Mouse (Mus musculus) CH12.LX (cell line): ENCODE measurements at regions not wholly inside any gene's neighbourhood (a gene's known extent, or its start where the extent isn't known, plus 50 kb on each side); places are given as distances from the start of the nearest gene placed in this dataset.

ENCODE experiments used
- DNase-seq: peaks from one replicate; pipeline ENCODE4 v3.0.0-alpha.2; 2013; ENCODE audit errors: extremely low read depth
- H3K27ac ChIP-seq: 2 replicates; pipeline ENCODE4 v1.5.1; 2012; ENCODE audit warnings: low read depth, mild to moderate bottlenecking, control low read depth, moderate library complexity; ENCODE audit not compliant: insufficient read depth
- H3K27me3 ChIP-seq: replicated peaks from 2 replicates; pipeline ENCODE3; 2012; ENCODE audit warnings: inconsistent platforms
- H3K36me3 ChIP-seq, 2 experiments: replicated peaks in 1 of 2; 2 replicates each; pipeline versions ENCODE3 to v1.6.1; 2012; ENCODE audit warnings: inconsistent platforms in 1 of 2, low read length in 1 of 2, mild to moderate bottlenecking in 1 of 2, mixed read lengths in 1 of 2, moderate library complexity in 1 of 2; ENCODE audit not compliant: control insufficient read depth in 1 of 2, insufficient read depth in 1 of 2
- H3K4me1 ChIP-seq, 2 experiments: 2 replicates each; pipeline ENCODE4 v1.6.1; 2012; ENCODE audit warnings: inconsistent platforms in 1 of 2, moderate library complexity in 1 of 2; ENCODE audit not compliant: insufficient read depth in 2 of 2, control insufficient read depth in 1 of 2
- H3K4me2 ChIP-seq: 2 replicates; pipeline ENCODE4 v1.6.1; 2012; ENCODE audit warnings: low read depth, mild to moderate bottlenecking, control low read depth; ENCODE audit not compliant: poor library complexity, insufficient read depth, severe bottlenecking
- H3K4me3 ChIP-seq, 3 experiments: fragments of 150-350 bp in 1 of 3; sonication (generic) in 1 of 3; replicated peaks in 1 of 3; 2 replicates each; pipeline versions ENCODE3 to v1.5.1; 2011 to 2012; ENCODE audit warnings: low read depth in 2 of 3, low read length in 2 of 3, mild to moderate bottlenecking in 2 of 3, moderate library complexity in 2 of 3, control low read depth in 1 of 3, improper control_type of control experiment in 1 of 3, inconsistent platforms in 1 of 3, mixed read lengths in 1 of 3; ENCODE audit not compliant: poor library complexity in 1 of 3
- H3K79me2 ChIP-seq: replicated peaks from 2 replicates; pipeline ENCODE4 v1.6.1; 2012; ENCODE audit warnings: mild to moderate bottlenecking, moderate library complexity; ENCODE audit not compliant: control insufficient read depth, poor library complexity, insufficient read depth, severe bottlenecking; ENCODE audit errors: extremely low read depth
- H3K9ac ChIP-seq: 2 replicates; pipeline ENCODE4 v1.6.1; 2012; ENCODE audit warnings: low read depth, mild to moderate bottlenecking, control low read depth, moderate library complexity; ENCODE audit not compliant: insufficient read depth
- H3K9me3 ChIP-seq: replicated peaks from 2 replicates; pipeline ENCODE3; 2012; ENCODE audit warnings: low read length, inconsistent platforms, mixed read lengths
- CHD1 ChIP-seq: IDR thresholded peaks from 2 replicates; pipeline ENCODE4 v1.6.1; 2012; ENCODE audit warnings: low read depth, low read length, improper control_type of control experiment, inconsistent platforms
- CHD2 ChIP-seq: IDR thresholded peaks from 2 replicates; pipeline ENCODE4 v1.6.1; 2011; ENCODE audit warnings: low read length, improper control_type of control experiment
- CTCF ChIP-seq, 2 experiments: IDR thresholded peaks in 1 of 2; conservative IDR thresholded peaks in 1 of 2; 2 replicates each; pipeline ENCODE4 v1.5.1; 2011 to 2012; ENCODE audit warnings: low read depth in 2 of 2, low read length in 2 of 2, improper control_type of control experiment in 1 of 2, inconsistent platforms in 1 of 2, mild to moderate bottlenecking in 1 of 2, moderate library complexity in 1 of 2
- E2F4 ChIP-seq: IDR thresholded peaks from 2 replicates; pipeline ENCODE4 v1.6.1; 2011; ENCODE audit warnings: low read depth, low read length, improper control_type of control experiment; ENCODE audit not compliant: insufficient replicate concordance
- ELF1 ChIP-seq: IDR thresholded peaks from 2 replicates; pipeline ENCODE4 v1.6.1; 2014; ENCODE audit warnings: low read depth, mild to moderate bottlenecking, inconsistent platforms, low read length, improper control_type of control experiment
- GABPA ChIP-seq: IDR thresholded peaks from 2 replicates; pipeline ENCODE4 v1.6.1; 2012; ENCODE audit warnings: low read depth, low read length, improper control_type of control experiment, inconsistent platforms; ENCODE audit not compliant: insufficient replicate concordance
- JUN ChIP-seq: IDR thresholded peaks from 2 replicates; pipeline ENCODE4 v1.6.1; 2011; ENCODE audit warnings: low read depth, mild to moderate bottlenecking, low read length, improper control_type of control experiment, moderate library complexity; ENCODE audit not compliant: insufficient read depth
- JUND ChIP-seq: conservative IDR thresholded peaks from 2 replicates; pipeline ENCODE4 v1.6.1; 2011; ENCODE audit warnings: low read depth, low read length, improper control_type of control experiment
- MAFK ChIP-seq: IDR thresholded peaks from 2 replicates; pipeline ENCODE4 v1.6.1; 2011; ENCODE audit warnings: low read length, improper control_type of control experiment; ENCODE audit not compliant: insufficient replicate concordance
- MAZ ChIP-seq: IDR thresholded peaks from 2 replicates; pipeline ENCODE4 v1.6.1; 2012; ENCODE audit warnings: low read depth, mild to moderate bottlenecking, inconsistent platforms, low read length, improper control_type of control experiment, moderate library complexity
- MEF2A ChIP-seq: IDR thresholded peaks from 2 replicates; pipeline ENCODE4 v1.6.1; 2014; ENCODE audit warnings: low read depth, mild to moderate bottlenecking, inconsistent platforms, low read length, improper control_type of control experiment, borderline replicate concordance
- MYC ChIP-seq: IDR thresholded peaks from 2 replicates; pipeline ENCODE4 v1.6.1; 2011; ENCODE audit warnings: low read depth, mild to moderate bottlenecking, improper control_type of control experiment, low read length
- NELFE ChIP-seq: IDR thresholded peaks from 2 replicates; pipeline ENCODE4 v1.6.1; 2011; ENCODE audit warnings: low read depth, low read length, improper control_type of control experiment
- NRF1 ChIP-seq: IDR thresholded peaks from 2 replicates; pipeline ENCODE4 v1.6.1; 2014; ENCODE audit warnings: low read depth, mild to moderate bottlenecking, inconsistent platforms, low read length, improper control_type of control experiment, moderate library complexity
- PAX5 ChIP-seq: IDR thresholded peaks from 2 replicates; pipeline ENCODE4 v1.6.1; 2012; ENCODE audit warnings: low read length, inconsistent platforms, mixed read lengths
- POLR2A ChIP-seq: IDR thresholded peaks from 2 replicates; pipeline ENCODE4 v1.6.1; 2011; ENCODE audit warnings: low read depth, mild to moderate bottlenecking, improper control_type of control experiment, low read length
- RAD21 ChIP-seq: IDR thresholded peaks from 2 replicates; pipeline ENCODE4 v1.6.1; 2011; ENCODE audit warnings: low read depth, mild to moderate bottlenecking, low read length, improper control_type of control experiment, moderate library complexity
- RCOR1 ChIP-seq: conservative IDR thresholded peaks from 2 replicates; pipeline ENCODE4 v1.6.1; 2012; ENCODE audit warnings: low read depth, mild to moderate bottlenecking, inconsistent platforms, low read length, improper control_type of control experiment
- TBP ChIP-seq: conservative IDR thresholded peaks from 2 replicates; pipeline ENCODE4 v1.6.1; 2011; ENCODE audit warnings: low read depth, low read length, improper control_type of control experiment
- UBTF ChIP-seq: IDR thresholded peaks from 2 replicates; pipeline ENCODE4 v1.6.1; 2012; ENCODE audit warnings: low read depth, mild to moderate bottlenecking, inconsistent platforms, low read length, improper control_type of control experiment, moderate library complexity
- USF1 ChIP-seq: IDR thresholded peaks from 2 replicates; pipeline ENCODE4 v1.6.1; 2014; ENCODE audit warnings: low read depth, mild to moderate bottlenecking, inconsistent platforms, low read length, improper control_type of control experiment
- USF2 ChIP-seq: conservative IDR thresholded peaks from 2 replicates; pipeline ENCODE4 v1.6.1; 2011; ENCODE audit warnings: low read depth, low read length, improper control_type of control experiment
- ZC3H11A ChIP-seq: IDR thresholded peaks from 2 replicates; pipeline ENCODE4 v1.6.1; 2012; ENCODE audit warnings: low read depth, mild to moderate bottlenecking, inconsistent platforms, low read length, improper control_type of control experiment
- ZKSCAN1 ChIP-seq: IDR thresholded peaks from 2 replicates; pipeline ENCODE4 v1.6.1; 2012; ENCODE audit warnings: low read depth, inconsistent platforms, low read length, improper control_type of control experiment, borderline replicate concordance
- ZNF384 ChIP-seq: IDR thresholded peaks from 2 replicates; pipeline ENCODE4 v1.6.1; 2012; ENCODE audit warnings: low read depth, low read length, improper control_type of control experiment, inconsistent platforms
- dilution Hi-C: fragments of 300-500 bp; cut with MboI; formaldehyde crosslinking; loops from 2 replicates; pipeline ENCODE4 v1.14.3; 2020; ENCODE audit warnings: low sequenced_read_pairs; ENCODE audit not compliant: extremely low pct_unique_long_range_greater_than_20kb, extremely low pct_ligation_motif_present
- in situ Hi-C: fragments of 300-500 bp; cut with MboI; formaldehyde crosslinking; loops from 3 replicates; pipeline ENCODE4 v1.14.3; 2019; ENCODE audit warnings: low sequenced_read_pairs, low pct_ligation_motif_present, low pct_unique_long_range_greater_than_20kb, mixed read lengths

DNA sequence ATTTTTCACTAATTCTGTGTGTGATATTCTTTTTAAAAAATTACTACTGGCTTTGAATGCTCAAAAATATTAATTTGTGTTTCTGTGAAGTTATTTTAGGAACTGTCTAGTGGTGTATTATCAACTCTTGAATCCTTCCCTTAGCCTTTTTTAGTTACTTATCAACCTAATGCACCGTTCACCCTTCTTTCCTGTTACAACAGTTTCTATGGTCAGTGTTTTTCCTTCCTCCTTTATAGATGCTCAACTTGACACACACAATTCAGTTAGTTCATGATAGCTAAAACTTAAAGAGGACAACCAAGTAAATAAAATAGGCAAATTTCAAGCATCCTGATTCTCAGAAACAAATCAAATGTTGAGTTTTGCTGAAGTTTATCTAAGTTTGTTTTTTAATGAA is 506.9 kb downstream of the Flrt2 start:
- Histone ChIP-seq H3K9me3 (peaks cover 20% of the 10 kb centered on the region), H3K79me2 (no peaks in the 10 kb centered on the region), H3K27me3 (no peaks in the 10 kb centered on the region), H3K4me3 (no peak overlapping the region), H3K36me3 (no peaks in the 10 kb centered on the region), H3K4me2 (no peak overlapping the region), H3K27ac (no peak overlapping the region), H3K9ac (no peak overlapping the region), H3K4me1 (no peaks in the 10 kb centered on the region)
- TF ChIP-seq TBP (no peak), NRF1 (no peak), MAZ (no peak), CTCF (conservative IDR thresholded peaks at IDR 0.05 in 1 of 2, IDR thresholded peaks at IDR 0.05 in 1 of 2; ENCODE audit: low read depth in 2 of 2, low read length in 2 of 2) (no peak), GABPA (no peak), CHD2 (no peak), RAD21 (no peak), USF1 (no peak), MYC (no peak), MAFK (no peak), NELFE (no peak), ZNF384 (no peak), ZC3H11A (no peak), ELF1 (no peak), MEF2A (no peak), USF2 (no peak), RCOR1 (no peak)
- dilution Hi-C loops = no loop called here
- no peak for DNase-seq
- in situ Hi-C loops = no loop called here

DNA sequence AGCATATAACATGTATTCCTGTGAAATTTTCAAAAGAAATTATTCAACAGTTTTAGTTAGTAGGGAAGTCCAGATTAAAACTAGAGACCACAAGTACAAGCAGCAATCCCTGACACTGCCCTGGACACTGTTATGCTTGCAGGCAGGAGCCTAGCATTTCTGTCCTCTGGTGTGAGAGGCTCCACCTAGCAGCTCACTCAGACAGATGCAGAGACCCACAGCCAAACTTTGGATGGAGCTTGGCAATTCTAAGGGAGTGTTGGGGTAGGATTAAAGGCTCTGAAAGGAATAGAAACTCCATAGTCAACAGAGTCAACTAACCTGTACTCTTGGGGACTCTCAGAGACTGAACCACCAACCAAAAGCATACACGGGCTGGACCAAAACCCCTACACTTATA is 509.8 kb downstream of the Flrt2 start:
- H3K4me1 ChIP-seq = no peaks in the 10 kb centered on the region
- peaks cover 15% of the 10 kb centered on the region for H3K9me3 ChIP-seq
- H3K4me2 ChIP-seq = no peak overlapping the region
- no peaks in the 10 kb centered on the region for H3K36me3 ChIP-seq
- no peak overlapping the region for H3K9ac ChIP-seq
- no peaks in the 10 kb centered on the region for H3K27me3 ChIP-seq
- no peaks in the 10 kb centered on the region for H3K79me2 ChIP-seq
- in situ Hi-C loops = no loop called here
- H3K27ac ChIP-seq = no peak overlapping the region
- dilution Hi-C loops = no loop called here
- no peak overlapping the region for H3K4me3 ChIP-seq
- no peak for DNase-seq
- no peak for TF ChIP-seq RAD21
- TF ChIP-seq JUN = no peak
- TF ChIP-seq ZKSCAN1 = no peak
- no peak for TF ChIP-seq UBTF
- TF ChIP-seq MAZ = no peak
- TF ChIP-seq MYC = no peak
- TF ChIP-seq POLR2A = no peak
- no peak for TF ChIP-seq JUND
- no peak for TF ChIP-seq MAFK
- no peak for TF ChIP-seq USF2
- no peak for TF ChIP-seq NRF1
- no peak for TF ChIP-seq PAX5
- TF ChIP-seq CHD1 = no peak
- no peak for TF ChIP-seq E2F4
